Mouse (Mus musculus): ENCODE measurements at regions not wholly inside any gene's neighbourhood (a gene's known extent, or its start where the extent isn't known, plus 50 kb on each side); places are given as distances from the start of the nearest gene placed in this dataset.

DNA sequence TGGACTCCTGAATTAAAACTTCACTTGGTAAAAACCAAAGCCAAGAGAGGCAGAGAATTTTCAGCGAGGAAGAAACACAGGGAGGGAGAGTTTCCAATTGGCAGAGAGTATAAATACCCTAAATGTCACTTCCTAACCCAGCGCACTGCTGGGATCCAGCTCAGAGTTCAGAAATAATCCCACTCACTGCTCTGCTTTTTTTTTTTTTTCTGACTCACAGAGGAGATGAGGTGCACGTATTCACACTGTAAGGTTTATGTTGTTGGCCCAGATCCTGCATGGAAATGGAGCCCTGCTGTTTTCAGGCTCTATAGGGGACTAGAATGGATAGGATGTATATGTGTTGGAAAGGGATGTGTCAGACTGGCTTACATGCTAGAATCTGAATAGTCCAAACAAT, 249.8 kb upstream of the Gm10131 start:
- no peak for TF ChIP-seq POLR2A (IDR thresholded peaks at IDR 0.05; ENCODE audit: insufficient read depth, low read depth, low read length)
- TF ChIP-seq CTCF (IDR thresholded peaks at IDR 0.05; ENCODE audit: insufficient read depth, low read depth, low read length): no peak
